Mouse (Mus musculus): ENCODE measurements around the gene Sycp3.
"Not testable (repeated sequence)": the region's sequence is repeated elsewhere in the genome, so short reads cannot be mapped to it uniquely, and the experiment has no call there.

Gene Sycp3

GRCm38 (mm10) chr10:88501886-88502765, 42.8 kb downstream of the Sycp3 start:
- no peak for DNase-seq

GRCm38 (mm10) chr10:88502919-88503318, 43.5 kb downstream of the Sycp3 start:
- no peak for DNase-seq

- peak; percentile 95 for DNase-seq
Measured at GRCm38 (mm10) chr10:88503421-88504314, 44.3 kb downstream of the Sycp3 start, which contains the start of gene Chpt1. Chpt1 (minus strand) TSS chr10:88504073.

- no peak for DNase-seq
Measured at GRCm38 (mm10) chr10:88504481-88504880, 45.1 kb downstream of the Sycp3 start.

- DNase-seq: no peak
Measured at GRCm38 (mm10) chr10:88505256-88505655, 45.9 kb downstream of the Sycp3 start.

GRCm38 (mm10) chr10:88507691-88508143, 48.3 kb downstream of the Sycp3 start:
- DNase-seq: no peak

GRCm38 (mm10) chr10:88510503-88511271, 51.3 kb downstream of the Sycp3 start:
- no peak for DNase-seq

GRCm38 (mm10) chr10:88511355-88511754, 52.0 kb downstream of the Sycp3 start:
- DNase-seq: no peak

GRCm38 (mm10) chr10:88513574-88514135, 54.3 kb downstream of the Sycp3 start:
- DNase-seq: peak; percentile 14

GRCm38 (mm10) chr10:88514495-88514894, 55.1 kb downstream of the Sycp3 start:
- peak; percentile 22 for DNase-seq

- DNase-seq: not testable (repeated sequence)
Measured at GRCm38 (mm10) chr10:88515049-88515448, 55.7 kb downstream of the Sycp3 start.

GRCm38 (mm10) chr10:88522795-88523194, 63.4 kb downstream of the Sycp3 start:
- DNase-seq: no peak

Data from embryo, embryonic 11 days (tissue).